Mouse (Mus musculus): Measurements from ENCODE around the gene Dact1.

DNA sequence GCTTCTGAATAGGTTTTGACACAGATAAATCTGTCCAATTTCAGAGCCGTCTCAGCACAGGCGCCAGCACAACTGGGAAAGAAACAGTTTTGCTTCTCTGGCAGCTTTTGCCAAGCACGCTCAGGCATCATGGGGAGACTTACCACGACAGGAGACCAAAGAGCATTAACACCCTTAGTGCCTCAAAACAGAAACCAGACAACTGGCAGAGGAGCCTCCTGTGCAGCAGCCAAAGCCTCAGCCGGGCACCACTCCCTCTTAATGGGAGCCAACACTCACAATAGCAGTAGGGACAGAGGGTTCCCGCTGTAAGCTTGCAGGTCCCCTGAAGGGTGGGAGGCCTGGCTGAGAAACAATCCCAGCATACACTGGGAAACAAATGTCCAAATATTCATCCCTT, 56.5 kb downstream of the Dact1 start:
- TF ChIP-seq CTCF (IDR thresholded peaks at IDR 0.05; ENCODE audit: extremely low read depth, insufficient read length, insufficient replicate concordance, low read depth, low read length): no peak
- TF ChIP-seq POLR2A (IDR thresholded peaks at IDR 0.05; ENCODE audit: low read depth, low read length): no peak

Measured in small intestine, adult 2 months (tissue).